19 mouse cellular contexts compared by ENCODE assay signal in genomic region chr1:58610166-58610565, GRCm38 (mm10). TPM values are rescaled to one million over a fixed set of nuclear protein-coding genes. Genes with fewer than 3 reads are reported as not detected.
DNase-seq lines count a peak whose midpoint lies in the region; TF ChIP-seq lines count a peak whose summit lies in the region.
"Had no signal": no experiment of that assay in that cellular context is flagged by ENCODE, and none has a peak within 500 bp of the region (broad histone marks: within the 10 kb centered on the region; RNA-seq: fewer than 3 reads in every experiment).

No protein-coding gene starts in this region.

- peaks cover 6% of the 10 kb centered on the region; the same call in 1 of the 2 replicates for H3K4me1 ChIP-seq in brown adipose tissue, adult 24 weeks (ENCODE audit: control insufficient read depth, insufficient read depth, insufficient read length, low read length)
- H3K4me1 ChIP-seq: heart, embryonic 13.5 days; hindbrain, embryonic 15.5 days; liver, embryonic 13.5 days; midbrain, embryonic 10.5 days had no signal

- TF ChIP-seq CTCF in layer of hippocampus, adult 2 months (conservative IDR thresholded peaks at IDR 0.05): no peak

- H3K27ac ChIP-seq in brown adipose tissue, adult 24 weeks (replicated peaks; ENCODE audit: low read depth, low read length): peak overlapping the region; percentile 100
- no peak overlapping the region for H3K27ac ChIP-seq in layer of hippocampus, adult 2 months
- H3K27ac ChIP-seq: heart, embryonic 13.5 days; hindbrain, embryonic 15.5 days; liver, embryonic 13.5 days; macrophage; midbrain, embryonic 10.5 days had no signal

- H3K4me3 ChIP-seq in brown adipose tissue, adult 24 weeks (ENCODE audit: insufficient read depth, low read depth, low read length): no peak overlapping the region
- H3K4me3 ChIP-seq in layer of hippocampus, adult 2 months: no peak overlapping the region
- H3K4me3 ChIP-seq: heart, embryonic 13.5 days; hindbrain, embryonic 15.5 days; liver, embryonic 13.5 days; midbrain, embryonic 10.5 days had no signal

- peak; percentile 21 for DNase-seq in kidney, adult 18-20 months
- no peak for DNase-seq in kidney, postnatal 4 days
- peak; percentile 14 for DNase-seq in kidney, postnatal 14 days
- peak; percentile 78 for DNase-seq in lung, postnatal 25 days (ENCODE audit: low spot score)
- no peak for DNase-seq in layer of hippocampus, adult 2 months (ENCODE audit: low spot score in 2 of 2)
- no peak for DNase-seq in layer of hippocampus, postnatal 10 days (ENCODE audit: low spot score in 2 of 2)
- DNase-seq: adrenal gland, postnatal 14 days; cerebellum, adult 18-20 months; cerebellum, postnatal 25 days; embryo, embryonic 11 days; heart, adult 18-20 months; heart, postnatal 36 days; liver, embryonic 13.5 days; thymus, adult 2 months had no signal

RNA-seq across cellular contexts. Expression of gene Ndufb3, which starts 24.0 kb away (rescaled TPM):
- polyA plus RNA-seq in brown adipose tissue, adult 24 weeks (2012; ENCODE audit: insufficient read depth, insufficient read length, missing spikeins): 1,018 and 1,120 TPM in 2 replicates
- total RNA-seq in layer of hippocampus, adult 2 months (2021): 100 to 1,000 TPM; 109 to 111 TPM
- 100 to 1,000 TPM; 113 to 121 TPM for total RNA-seq in layer of hippocampus, postnatal 10 days (2021)

RNA-seq across cellular contexts. Expression of gene Fam126b, which starts 24.0 kb away (rescaled TPM):
- polyA plus RNA-seq in brown adipose tissue, adult 24 weeks (2012; ENCODE audit: insufficient read depth, insufficient read length, missing spikeins): 25.8 and 36.1 TPM in 2 replicates
- total RNA-seq in layer of hippocampus, adult 2 months (2021): 100 to 1,000 TPM; 120 to 124 TPM
- total RNA-seq in layer of hippocampus, postnatal 10 days (2021): 10 to 100 TPM; 59.4 to 59.7 TPM

Comparison
In these comparisons a context has a peak if more than half of its experiments do, and no peak if none do; other contexts are left out.
1. DNase-seq: peak in kidney, adult 18-20 months (single experiment), kidney, postnatal 14 days (single experiment) and lung, postnatal 25 days (single experiment); none in kidney, postnatal 4 days (0 of 2), layer of hippocampus, adult 2 months (0 of 2) and layer of hippocampus, postnatal 10 days (0 of 2).